Mouse (Mus musculus): ENCODE data around the gene BC030499.

BC030499 gene

DNA sequence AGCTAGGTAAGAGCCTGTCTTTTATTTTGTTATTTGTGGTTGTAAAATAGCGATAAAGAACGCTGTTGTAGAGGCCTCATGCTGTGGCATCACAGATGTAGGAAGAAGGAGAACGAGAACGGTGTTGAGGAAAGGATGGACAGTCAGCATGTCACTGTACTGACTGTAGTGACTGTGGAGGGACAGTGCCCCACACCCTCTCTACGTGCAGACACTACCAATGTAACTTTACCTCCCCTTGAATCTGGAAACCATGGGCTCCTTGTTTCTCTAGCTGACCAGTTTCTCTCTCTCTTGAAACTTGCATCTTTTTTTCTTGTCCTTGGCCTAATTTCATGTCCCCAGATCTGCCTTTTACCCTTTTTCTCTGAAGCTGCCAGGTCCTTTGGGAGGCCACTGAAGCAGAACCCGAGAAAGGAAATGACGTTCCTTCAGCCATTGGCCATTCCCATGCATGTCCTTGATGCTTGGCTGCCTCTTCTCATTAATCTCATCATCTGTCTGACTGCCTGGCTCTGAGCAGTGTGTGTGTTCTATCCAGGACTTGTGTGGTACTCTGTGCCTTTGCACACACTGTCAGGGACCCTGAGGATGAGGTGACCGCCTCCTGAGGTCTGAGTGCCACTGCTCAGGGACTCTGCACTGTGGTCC, 20.3 kb downstream of the BC030499 start:
- DNase-seq, result no peak

DNA sequence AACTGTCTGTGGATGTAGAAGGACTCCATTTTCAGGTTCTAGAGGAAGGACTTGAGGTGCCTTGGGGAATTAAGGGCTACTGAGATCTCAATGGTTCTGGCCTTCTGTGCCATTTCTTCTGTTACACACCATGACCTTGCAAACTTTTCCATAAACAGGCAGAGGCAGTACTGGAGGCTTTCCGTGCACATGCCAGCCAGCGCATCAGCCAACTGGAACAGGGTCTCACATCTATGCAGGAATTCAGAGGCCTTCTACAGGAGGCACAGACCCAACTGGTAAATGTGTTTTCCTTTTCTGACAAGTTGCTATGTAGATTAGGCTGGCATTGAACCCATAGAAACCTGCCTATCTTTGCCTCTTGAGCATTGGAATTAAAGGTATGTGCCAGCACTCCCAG, 23.0 kb downstream of the BC030499 start:
- DNase-seq, result no peak

DNA sequence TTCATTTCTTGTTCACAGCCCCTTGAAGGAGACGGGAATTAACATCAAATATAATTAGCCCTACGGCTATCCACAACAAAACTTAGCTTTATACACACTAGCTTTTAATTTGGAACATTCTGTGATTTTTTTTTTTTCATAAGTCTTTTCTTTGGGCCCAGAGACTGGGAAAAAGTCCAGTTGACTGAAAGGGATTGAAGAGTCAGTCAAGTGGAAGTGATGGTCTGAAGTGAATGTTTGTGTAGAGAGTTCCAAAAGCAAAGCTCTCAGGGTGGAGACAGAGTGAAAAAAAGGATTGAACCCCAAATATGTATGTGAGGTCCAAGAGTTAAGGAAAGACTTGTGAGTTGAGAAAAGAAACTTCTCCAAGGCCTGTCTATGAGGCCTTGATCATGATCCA, 27.8 kb downstream of the BC030499 start:
- no peak for DNase-seq

DNA sequence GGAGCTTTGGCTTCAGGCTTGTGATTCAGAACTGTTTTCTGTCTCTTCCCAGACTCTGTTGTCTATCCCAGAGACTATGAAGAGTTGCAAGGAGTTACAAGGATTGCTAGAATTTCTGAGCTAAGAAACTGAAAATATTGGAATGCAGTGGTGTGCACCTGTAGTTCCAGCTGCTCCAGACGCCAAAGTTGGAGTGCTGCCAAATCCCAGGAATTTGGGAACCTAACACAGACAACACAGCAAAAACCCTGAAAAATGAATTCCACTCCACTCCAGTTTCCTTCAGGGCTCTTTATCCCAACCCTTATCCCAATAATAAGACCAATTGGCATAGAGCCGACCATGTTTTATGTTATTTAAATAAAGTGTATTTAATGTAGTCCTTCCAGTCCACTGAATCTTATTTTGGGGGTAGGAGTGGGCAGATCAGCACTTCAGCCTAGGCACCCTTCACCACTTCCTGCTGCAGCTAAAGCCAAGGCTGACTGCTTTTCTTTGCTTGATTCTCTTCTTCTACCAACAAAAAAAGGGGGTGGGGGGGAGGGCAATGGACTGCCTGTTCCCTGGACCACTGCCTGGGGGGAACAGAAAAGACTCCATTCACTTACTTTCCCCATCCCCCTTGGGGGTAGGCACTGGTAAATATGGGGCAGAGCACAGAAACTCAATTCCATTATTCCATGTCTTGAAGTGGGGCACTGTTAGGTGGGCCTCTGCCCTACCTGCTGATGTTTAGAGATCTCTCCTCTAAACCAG, 31.6 kb downstream of the BC030499 start:
- DNase-seq, result no peak

DNA sequence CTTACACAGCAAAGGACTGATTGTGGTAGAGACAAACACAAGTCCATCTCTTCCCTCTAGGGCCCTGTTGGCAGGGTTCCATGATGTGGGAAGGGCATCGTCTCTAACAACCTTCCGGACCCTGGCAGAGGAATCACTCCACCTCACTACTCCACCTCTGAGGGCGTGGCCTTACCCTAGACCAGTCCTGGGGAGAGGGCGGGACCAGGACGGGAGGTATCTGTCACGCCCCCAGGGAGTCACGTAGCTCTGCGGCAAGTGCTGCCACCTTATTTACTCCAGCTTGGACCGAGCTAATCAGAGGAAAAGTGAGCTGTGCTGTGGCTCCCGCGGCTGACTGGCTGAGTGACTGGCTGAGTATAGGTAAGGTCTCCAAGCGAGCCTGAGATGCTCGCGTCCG, 32.2 kb downstream of the BC030499 start, which contains the start of gene Aldoc:
Gene Aldoc, plus strand, starts transcription at position 109 of the 400 bp plus-strand sequence.
- DNase-seq, result peak; percentile 90

DNA sequence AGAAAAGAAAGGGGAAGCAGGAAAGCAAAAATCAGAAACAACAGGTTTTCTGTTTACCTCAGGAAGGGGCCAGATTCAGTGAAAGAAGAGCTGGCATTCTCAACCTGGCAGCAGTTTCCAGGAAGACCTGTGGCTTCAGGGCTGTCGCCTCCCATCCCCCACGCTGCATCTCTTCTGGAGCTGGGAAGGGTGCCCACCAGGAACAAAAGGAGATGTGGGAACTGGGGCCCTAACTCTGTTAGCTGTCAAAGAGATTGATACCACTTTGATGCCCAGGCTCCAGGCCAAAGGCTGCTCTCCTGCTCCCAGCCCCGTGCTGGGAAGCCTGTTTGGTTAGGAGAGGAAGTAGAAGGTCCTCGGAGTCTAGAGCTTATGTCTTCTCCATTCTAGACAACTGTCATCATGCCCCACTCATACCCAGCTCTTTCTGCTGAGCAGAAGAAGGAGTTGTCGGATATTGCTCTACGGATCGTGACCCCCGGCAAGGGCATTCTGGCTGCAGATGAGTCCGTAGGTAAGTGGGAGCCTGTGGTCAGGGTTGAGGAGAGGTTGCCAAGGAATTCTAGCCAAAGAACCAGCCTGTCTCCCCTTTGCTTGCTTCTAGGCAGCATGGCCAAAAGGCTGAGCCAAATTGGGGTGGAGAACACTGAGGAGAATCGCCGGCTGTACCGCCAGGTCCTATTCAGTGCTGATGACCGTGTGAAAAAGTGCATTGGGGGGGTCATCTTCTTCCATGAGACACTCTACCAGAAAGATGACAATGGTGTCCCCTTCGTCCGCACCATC, 33.6 kb downstream of the BC030499 start:
- DNase-seq, result no peak

DNA sequence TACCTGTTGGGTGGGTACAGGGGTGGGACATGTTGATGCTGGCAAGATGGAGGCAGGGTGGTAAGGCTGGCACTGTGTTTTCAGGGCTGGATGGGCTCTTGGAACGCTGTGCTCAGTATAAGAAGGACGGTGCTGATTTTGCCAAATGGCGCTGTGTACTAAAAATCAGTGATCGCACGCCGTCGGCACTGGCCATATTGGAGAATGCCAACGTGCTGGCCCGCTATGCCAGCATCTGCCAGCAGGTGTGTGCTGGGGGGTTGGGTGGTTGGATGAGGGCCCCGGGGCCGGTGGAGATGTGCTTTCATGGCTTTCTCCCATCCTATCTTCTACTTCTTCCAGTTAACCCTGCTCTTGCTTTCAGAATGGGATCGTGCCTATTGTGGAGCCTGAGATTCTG, 34.3 kb downstream of the BC030499 start:
- no peak for DNase-seq

DNA sequence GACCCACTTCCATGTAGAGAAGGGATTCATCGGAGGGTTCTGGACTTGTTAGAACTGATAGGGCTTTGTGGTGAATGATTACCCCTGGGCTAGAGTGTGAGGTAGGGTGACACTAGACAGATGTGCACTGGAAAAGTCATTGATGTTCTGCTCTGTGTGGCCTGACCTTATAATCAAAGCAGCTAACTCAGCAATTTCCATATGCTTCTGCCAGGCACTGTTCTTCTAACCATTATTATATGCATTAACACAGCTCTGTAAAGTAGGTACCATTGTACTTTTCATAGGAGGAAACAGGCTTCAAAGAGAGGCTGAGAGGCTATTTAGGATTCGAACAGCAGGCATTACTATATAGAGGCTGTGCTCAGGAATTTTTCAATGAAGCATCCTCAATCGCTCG, 36.6 kb downstream of the BC030499 start:
- DNase-seq, result no peak

DNA sequence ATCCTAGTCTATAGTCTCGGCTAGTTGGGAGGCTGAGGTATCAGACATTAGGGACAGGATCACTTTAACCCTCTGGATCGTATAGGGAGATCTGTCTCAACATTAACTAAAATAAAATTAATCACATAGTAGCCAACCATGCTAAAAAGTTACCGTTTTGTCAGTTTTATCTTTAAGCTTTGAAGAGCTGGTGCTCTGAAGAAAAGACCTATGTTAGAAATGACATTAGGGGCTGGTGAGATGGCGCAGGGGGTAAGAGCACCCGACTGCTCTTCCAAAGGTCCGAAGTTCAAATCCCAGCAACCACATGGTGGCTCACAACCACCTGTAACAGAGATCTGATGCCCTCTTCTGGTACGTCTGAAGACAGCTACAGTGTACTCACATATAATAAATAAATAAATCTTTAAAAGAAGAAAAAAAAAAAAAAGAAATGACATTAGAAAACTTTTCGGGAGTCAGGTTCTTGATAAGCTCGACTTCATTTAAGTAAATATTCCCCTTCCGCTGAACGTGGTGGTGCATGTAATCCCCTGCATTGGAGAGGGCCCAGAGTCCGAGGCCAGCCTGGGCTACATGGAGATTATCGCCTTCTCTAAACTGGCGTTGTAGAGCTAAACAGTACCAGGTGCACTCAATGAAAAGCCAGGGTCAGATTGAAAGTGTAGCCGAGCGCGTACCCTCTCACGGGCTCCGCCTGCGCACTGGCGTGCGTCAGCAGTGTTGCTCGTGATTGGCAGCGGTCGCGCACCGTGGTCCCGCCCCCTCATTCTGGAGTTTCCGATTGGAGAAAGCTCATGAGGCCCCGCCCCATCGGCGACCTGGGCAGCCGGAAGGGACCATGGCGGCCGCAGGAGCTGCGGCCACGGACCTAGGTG, 37.2 kb downstream of the BC030499 start, which contains the start of gene Pigs:
Gene Pigs, plus strand, starts transcription at position 782 of the 878 bp plus-strand sequence.
- DNase-seq, result peak; percentile 99

DNA sequence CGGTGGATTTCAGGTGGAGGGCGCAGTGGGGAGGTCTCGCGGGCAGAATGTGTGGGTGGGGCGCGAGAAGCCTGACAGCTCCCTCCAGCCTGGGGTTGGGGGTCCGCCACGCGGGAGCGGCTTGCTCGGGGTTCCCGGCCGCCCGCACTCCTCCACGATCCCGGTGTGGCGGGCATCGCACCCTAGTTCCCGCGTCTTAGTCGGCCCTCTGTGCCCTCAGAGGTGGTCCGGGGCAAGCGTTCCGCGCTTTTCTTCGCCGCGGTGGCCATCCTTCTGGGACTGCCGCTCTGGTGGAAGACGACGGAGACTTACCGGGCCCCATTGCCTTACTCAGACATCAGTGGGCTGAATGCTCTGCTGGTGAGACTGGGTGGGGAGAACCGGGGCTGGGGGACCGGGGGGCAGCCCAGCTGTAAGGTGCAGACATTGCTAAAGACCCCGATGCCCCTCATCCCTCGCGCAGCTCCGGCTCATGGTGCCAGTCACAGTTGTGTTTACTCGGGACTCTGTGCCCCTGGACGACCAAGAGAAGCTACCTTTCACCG, 37.9 kb downstream of the BC030499 start:
- no peak for DNase-seq

DNA sequence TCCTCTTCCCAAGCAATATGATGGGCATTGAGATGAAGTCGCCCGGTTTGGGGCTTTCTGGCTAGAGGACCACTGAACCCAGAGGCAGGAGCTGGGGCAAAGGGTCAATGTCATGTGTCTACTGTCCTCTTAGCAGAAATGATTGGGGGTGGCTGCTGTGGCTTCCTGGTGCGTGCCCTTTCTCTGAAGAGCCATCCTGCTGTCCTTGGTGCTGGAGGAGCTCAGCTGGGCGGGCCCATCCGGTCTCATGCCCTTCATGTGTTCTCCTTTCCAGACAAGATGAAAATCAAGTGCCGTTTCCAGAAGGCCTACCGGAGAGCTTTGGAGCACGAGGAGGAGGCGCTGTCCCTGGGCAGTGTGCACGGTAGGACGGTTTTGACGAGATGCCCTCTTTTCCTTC, 42.0 kb downstream of the BC030499 start:
- no peak for DNase-seq

DNA sequence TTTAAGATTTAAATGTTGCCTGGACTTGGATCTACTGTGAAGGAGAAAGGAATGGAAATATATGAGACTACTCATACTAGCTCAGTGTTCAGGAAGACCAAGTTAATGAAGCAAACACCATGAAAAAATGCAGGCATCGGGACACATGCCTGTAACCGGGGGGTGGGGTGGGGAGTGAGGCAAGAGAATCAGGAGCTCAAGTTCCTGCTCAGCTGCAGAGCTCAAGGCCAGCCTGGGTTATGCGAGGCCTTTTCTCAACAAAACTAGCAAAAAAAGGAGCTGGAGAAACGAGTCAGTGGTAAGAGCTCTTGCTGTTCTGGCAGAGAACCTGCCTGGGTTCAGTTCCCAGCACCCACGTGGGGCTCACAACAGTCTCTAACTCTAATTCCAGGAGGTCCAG, 43.4 kb downstream of the BC030499 start:
- no peak for DNase-seq

DNA sequence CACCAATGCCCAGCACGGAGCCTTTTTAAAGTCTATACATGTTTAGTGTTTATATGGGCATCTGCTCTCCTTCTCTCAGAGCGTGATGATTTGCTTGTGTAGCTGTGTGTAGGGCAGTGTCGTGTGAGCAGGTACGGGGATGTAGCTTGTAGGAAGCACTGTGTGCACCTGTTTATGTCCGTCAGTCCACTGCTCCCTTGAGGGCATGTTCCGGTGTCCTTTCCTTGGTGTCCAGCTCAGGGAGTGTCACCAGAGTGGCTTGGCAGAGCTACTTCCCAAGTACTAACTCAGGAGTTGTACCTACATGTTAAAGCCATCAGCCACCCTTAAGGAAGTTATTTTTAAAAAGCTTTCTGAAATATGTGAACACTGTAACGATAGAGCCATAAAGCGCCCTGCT, 46.4 kb downstream of the BC030499 start:
- DNase-seq, result no peak

DNA sequence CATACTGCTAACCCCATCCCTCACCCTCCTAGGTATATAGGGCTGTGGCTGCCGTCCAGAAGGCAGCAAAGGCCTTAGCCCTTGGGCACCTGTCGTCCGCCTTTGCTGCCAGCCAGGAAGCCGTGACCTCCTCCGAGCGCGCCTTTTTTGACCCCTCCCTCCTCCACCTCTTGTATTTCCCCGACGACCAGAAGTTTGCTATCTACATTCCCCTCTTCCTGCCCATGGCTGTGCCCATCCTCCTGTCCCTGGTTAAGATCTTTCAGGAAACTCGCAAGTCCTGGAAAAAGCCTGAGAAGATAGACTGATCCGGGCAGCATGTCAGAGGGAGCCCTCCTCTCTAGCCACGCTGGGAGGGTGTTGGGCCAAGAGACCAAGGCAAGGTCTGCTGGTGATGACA, 51.1 kb downstream of the BC030499 start:
- no peak for DNase-seq

DNA sequence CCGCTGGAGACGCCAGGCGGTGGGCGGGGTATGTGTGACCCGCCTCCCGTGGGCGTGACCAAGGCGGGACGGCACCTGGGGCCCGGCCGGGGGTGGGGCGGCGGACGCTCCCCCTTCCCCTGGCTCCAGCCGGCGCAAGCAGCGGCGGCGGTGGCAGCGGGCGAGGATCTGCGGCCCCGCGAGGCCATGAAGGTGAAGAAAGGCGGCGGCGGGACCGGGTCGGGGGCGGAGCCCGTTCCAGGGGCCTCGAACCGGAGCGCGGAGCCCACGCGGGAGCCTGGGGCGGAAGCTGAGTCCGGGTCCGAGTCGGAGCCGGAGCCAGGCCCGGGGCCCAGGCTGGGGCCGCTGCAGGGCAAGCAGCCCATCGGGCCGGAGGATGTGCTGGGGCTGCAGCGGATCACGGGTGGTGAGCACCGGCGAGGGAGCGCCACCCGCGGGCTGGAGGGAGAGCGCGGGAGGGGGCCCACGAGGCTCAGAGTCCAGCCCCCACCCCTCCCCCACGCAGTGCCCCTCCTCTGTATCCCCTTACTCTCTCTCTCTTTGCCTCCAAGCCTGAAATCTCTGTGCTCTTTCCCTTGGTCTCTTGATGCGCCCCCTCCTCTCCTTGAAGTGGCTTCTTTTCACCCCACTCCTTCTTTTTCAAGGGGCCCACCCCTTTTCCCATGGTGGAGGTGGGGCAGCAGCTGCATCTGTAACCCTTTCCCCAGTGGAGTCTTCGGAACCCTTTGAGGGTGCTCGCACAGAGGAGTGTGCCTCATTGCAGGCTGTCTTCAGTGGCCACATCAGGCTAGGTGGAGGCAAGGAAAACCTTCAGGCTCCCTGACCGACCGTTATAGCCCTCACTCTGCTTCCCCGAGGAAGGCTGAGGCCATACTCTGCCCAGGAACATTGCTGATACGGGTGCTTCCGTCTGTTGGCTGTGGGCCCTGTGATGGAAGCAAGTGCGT, 53.0 kb downstream of the BC030499 start, which contains the start of gene Unc119:
Gene Unc119, plus strand, starts transcription at position 102 of the 947 bp plus-strand sequence.
- DNase-seq, result peak; percentile 82

DNA sequence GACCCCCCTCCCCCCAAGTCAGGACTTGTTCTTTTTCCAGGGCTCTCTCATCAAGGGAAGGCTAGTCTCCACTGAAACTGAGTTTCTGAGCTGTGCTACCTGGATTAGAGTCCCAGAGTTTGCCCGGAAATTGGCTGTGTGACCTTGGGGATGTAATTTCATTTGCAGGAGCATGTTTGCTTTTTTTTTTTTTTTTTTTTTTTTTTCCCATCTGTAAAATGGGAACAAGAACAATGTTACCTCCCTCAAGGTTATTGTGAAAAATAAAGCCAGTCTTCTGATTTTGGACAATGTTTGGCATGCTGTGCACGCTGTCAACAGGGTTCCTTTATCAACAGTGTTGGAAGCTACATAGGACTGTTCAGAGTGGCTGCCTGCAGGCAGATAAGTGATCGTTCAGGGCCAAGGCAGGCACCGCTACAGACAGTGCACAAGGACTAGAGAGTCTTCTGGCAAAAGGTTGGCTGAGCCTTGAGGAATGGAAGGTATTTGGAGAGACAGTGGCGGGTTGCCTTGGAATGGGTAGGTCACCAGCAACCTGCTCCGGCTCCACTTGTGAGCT, 53.8 kb downstream of the BC030499 start:
- DNase-seq, result no peak

DNA sequence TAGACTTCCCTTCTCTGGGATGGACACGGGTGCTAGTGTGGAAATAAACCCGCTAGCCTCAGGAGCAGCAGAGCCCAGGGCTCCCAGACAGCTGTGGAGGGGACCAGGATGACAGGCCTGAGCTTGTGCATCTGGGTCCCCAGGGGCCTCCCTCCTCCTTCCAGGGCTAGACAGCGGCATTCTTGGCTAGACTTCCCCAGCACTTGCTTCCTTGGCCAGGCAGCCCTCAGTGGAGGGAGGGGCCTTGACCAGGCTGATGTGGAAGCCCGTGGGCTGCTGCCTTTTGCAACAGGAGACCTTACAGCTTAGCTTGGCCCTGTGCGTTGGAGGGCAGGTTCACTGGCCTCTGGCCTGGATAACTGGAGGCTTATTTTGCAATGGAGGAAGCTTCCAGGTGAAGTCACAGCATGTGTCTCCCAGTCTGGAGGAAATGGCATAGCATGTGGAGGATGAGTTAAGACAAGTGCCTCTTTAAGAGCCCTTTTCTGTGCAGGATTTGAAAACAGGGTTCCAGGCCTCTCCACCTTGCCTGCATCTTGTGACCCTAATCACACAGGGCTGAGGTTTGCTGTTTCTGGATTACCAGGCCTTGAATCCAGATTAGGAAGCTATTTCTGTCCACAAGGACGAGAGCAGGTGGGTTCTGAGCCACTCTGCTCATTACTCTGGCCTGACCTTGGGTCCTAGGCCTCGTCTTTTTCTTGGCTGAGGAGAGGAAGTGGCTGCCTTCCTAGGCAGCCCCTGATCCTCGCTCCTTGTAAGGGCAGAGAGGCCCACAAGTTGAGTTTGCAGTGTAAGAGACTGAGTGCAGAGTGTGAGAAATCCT, 54.5 kb downstream of the BC030499 start:
- peak; percentile 78 for DNase-seq

DNA sequence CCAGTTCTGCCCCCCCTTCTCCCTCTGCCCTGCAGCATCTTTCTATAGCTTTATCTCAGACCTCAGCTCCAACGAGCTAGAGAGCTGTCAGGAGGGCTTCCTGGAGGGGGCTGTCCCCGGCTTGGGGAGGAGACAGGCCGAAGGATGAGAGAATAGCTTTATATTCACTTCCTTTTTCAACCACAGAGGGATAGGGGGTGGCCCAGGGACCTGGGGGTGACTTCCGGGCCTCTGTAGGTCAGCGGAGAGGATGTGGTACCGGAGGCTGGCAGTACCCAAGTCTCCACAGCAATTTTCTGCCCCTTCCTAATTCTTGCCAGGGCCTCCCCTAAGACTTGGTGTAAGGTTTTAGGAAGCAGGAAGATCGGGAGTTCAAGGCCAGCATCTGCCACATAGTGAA, 55.2 kb downstream of the BC030499 start:
- peak; percentile 26 for DNase-seq
